Mouse (Mus musculus) kidney, postnatal 0 days (tissue): Measurements from ENCODE around the gene Clint1. TPM values are rescaled to one million over a fixed set of nuclear protein-coding genes. Genes with fewer than 3 reads are reported as not detected.

ENCODE experiments used
- ATAC-seq: fragments of 200-750 bp; cut with Nextera tagmentation; replicated peaks from 2 replicates; pipeline ENCODE4 v1.8.0; 2017; ENCODE audit warnings: low read depth, moderate number of reproducible peaks, moderate TSS enrichment, moderate library complexity; ENCODE audit not compliant: low FRiP score
- DNase-seq: peaks from one replicate; pipeline ENCODE4 v3.0.0-alpha.2; 2016; ENCODE audit warnings: low spot score
- H3K27ac ChIP-seq: fragments of 300-500 bp; sonication (generic); 2 replicates; pipeline ENCODE4 v1.5.1; 2014; ENCODE audit warnings: mild to moderate bottlenecking
- H3K27me3 ChIP-seq: fragments of 300-500 bp; sonication (generic); 2 replicates; pipeline ENCODE4 v1.6.1; 2014; ENCODE audit warnings: low read length, mixed read lengths; ENCODE audit not compliant: insufficient read depth
- H3K36me3 ChIP-seq: fragments of 300-500 bp; sonication (generic); 2 replicates; pipeline ENCODE4 v1.6.1; 2014; ENCODE audit warnings: low read length, mixed read lengths; ENCODE audit not compliant: insufficient read depth
- H3K4me1 ChIP-seq: fragments of 300-500 bp; sonication (generic); replicated peaks from 2 replicates; pipeline ENCODE4 v1.6.1; 2014; ENCODE audit warnings: antibody characterized with exemption, low read length, mixed read lengths; ENCODE audit not compliant: insufficient read depth
- H3K4me2 ChIP-seq: fragments of 300-500 bp; sonication (generic); 2 replicates; pipeline ENCODE4 v1.6.1; 2014; ENCODE audit warnings: mild to moderate bottlenecking, low read length, moderate library complexity, mixed read lengths
- H3K4me3 ChIP-seq: fragments of 300-500 bp; sonication (generic); replicated peaks from 2 replicates; pipeline ENCODE4 v1.5.1; 2014; ENCODE audit warnings: low read depth, low read length
- H3K9ac ChIP-seq: fragments of 300-500 bp; sonication (generic); 2 replicates; pipeline ENCODE4 v1.6.1; 2014; ENCODE audit warnings: low read depth, low read length
- H3K9me3 ChIP-seq: fragments of 300-500 bp; sonication (generic); replicated peaks from 2 replicates; pipeline ENCODE4 v1.6.1; 2016; ENCODE audit warnings: low read length, inconsistent platforms, mixed read lengths
- CTCF ChIP-seq: IDR thresholded peaks from 2 replicates; pipeline ENCODE4 v1.5.1; 2016; ENCODE audit warnings: antibody characterized with exemption, low read depth, mild to moderate bottlenecking, moderate library complexity
- WGBS: fragments of 180-500 bp; shearing (Covaris S2); extraction: QIAGEN DNeasy Blood & Tissue Kit; methylation state at CpG from one replicate; pipeline ENCODE4 v1.1.7; 2014; 5-methylcytosine and 5-hydroxymethylcytosine counted together
- polyA plus RNA-seq: library from polyadenylated mRNA; unstranded; fragments of >200 nt; fragmentation: Nextera tagmentation; extraction: Ambion mirVana; gene quantifications from 2 replicates; pipeline ENCODE4 v1.2.1, GENCODE M21; 2015

Gene Clint1
- polyA plus RNA-seq, 1 experiment from 2014 or later, result 88.4 TPM

DNA sequence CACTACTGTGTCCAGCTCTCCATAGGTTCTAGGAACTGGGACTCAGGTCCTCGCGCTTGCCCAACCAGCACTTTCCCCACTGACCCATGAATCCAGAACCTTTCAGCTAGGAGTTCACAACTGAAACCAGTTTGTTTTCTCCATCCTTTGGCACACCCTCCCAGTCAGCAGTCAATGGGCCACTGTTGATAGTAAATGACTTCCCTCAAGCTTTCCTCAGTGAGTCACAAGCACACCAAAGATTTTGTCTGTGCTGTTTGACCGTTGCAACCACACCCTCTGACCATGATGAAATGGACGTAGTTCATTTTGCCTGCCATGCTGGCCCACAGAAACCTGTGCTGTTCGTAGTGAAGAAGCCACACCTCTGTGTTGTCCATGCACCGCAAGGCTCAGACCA is 30.9 kb upstream of the Clint1 start:
- no peak overlapping the region for H3K4me3 ChIP-seq
- TF ChIP-seq CTCF, result no peak
- no peaks in the 10 kb centered on the region for H3K4me1 ChIP-seq
- no peaks in the 10 kb centered on the region for H3K27me3 ChIP-seq
- H3K27ac ChIP-seq, result no peak overlapping the region
- ATAC-seq, result no peak
- no peaks in the 10 kb centered on the region for H3K36me3 ChIP-seq
- H3K9ac ChIP-seq, result no peak overlapping the region
- DNase-seq, result no peak
- 86% methylated on average over 6 of the region's 6 CpGs for WGBS
- H3K9me3 ChIP-seq, result no peaks in the 10 kb centered on the region
- H3K4me2 ChIP-seq, result no peak overlapping the region

GRCm38 (mm10) chr11:45830112-45830511 is 21.7 kb upstream of the Clint1 start:
- Histone ChIP-seq H3K27ac (no peak overlapping the region), H3K4me2 (no peak overlapping the region), H3K4me3 (no peak overlapping the region), H3K9ac (no peak overlapping the region), H3K27me3 (no peaks in the 10 kb centered on the region), H3K36me3 (no peaks in the 10 kb centered on the region), H3K9me3 (no peaks in the 10 kb centered on the region), H3K4me1 (0 out of 2 replicates have a peak, but pooled peaks cover 8% of the 10 kb centered on the region)
- DNase-seq (no peak), ATAC-seq (no peak)
- no peak for TF ChIP-seq CTCF

GRCm38 (mm10) chr11:45830743-45831310 is 21.0 kb upstream of the Clint1 start:
- Histone ChIP-seq H3K4me3 (no peak overlapping the region), H3K27ac (no peak overlapping the region), H3K9me3 (no peaks in the 10 kb centered on the region), H3K27me3 (no peaks in the 10 kb centered on the region), H3K4me1 (0 out of 2 replicates have a peak, but pooled peaks cover 8% of the 10 kb centered on the region), H3K9ac (no peak overlapping the region), H3K4me2 (no peak overlapping the region), H3K36me3 (no peaks in the 10 kb centered on the region)
- no peak for ATAC-seq
- DNase-seq, result peak; percentile 54
- WGBS, result 59% methylated on average over 9 of the region's 9 CpGs
- no peak for TF ChIP-seq CTCF

GRCm38 (mm10) chr11:45831476-45832143 is 20.2 kb upstream of the Clint1 start:
- Histone ChIP-seq H3K36me3 (no peaks in the 10 kb centered on the region), H3K4me3 (no peak overlapping the region), H3K4me1 (0 out of 2 replicates have a peak, but pooled peaks cover 8% of the 10 kb centered on the region), H3K27me3 (no peaks in the 10 kb centered on the region), H3K4me2 (no peak overlapping the region), H3K9me3 (no peaks in the 10 kb centered on the region), H3K27ac (no peak overlapping the region), H3K9ac (no peak overlapping the region)
- no peak for ATAC-seq
- DNase-seq, result no peak
- WGBS, result 71% methylated on average over 15 of the region's 15 CpGs
- no peak for TF ChIP-seq CTCF

DNA sequence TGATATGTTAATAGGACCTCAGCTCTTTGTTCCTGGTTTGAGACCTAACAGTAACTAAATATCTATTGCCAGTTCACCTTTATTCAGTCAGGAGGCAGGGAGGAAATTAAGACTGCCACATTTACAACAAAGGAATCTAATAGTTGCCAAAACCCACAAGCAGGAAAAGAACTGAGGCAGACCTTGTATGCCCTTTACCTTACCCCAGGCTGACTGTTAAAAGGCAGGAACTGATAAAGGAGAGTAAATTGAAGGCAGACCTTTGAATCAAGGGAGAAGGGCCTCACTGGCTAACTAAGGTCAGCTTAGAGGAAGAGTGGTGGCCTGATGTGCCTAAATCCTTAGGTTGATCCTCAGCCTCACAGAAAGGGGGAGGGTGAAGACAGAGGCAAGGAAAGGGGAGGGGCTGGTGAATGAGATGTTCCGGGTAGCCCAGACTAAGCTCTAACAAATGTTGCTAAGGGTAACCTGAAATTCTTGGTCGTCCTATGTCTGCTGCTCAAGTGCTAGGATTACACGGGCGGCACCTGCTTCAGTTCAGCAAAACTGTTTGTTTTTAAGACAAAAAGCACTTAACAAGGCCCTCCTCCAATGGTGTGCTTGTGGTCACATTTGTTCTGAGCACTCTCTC is 16.1 kb upstream of the Clint1 start:
- Histone ChIP-seq H3K4me1 (0 out of 2 replicates have a peak, but pooled peaks cover 8% of the 10 kb centered on the region), H3K27me3 (no peaks in the 10 kb centered on the region), H3K9ac (no peak overlapping the region), H3K9me3 (no peaks in the 10 kb centered on the region), H3K4me3 (no peak overlapping the region), H3K27ac (no peak overlapping the region), H3K36me3 (no peaks in the 10 kb centered on the region), H3K4me2 (no peak overlapping the region)
- TF ChIP-seq CTCF, result no peak
- DNase-seq (no peak), ATAC-seq (no peak)
- WGBS, result 26% methylated on average over 4 of the region's 4 CpGs

- no peak for DNase-seq
- TF ChIP-seq CTCF, result no peak
Observed at GRCm38 (mm10) chr11:45837257-45837817, 14.5 kb upstream of the Clint1 start.

More at GRCm38 (mm10) chr11:45837257-45837817, 14.5 kb upstream of the Clint1 start:
- Histone ChIP-seq H3K4me1 (no peaks in the 10 kb centered on the region), H3K27me3 (no peaks in the 10 kb centered on the region), H3K36me3 (no peaks in the 10 kb centered on the region), H3K9me3 (no peaks in the 10 kb centered on the region), H3K9ac (no peak overlapping the region), H3K27ac (peak overlapping the region; percentile 74), H3K4me2 (no peak overlapping the region), H3K4me3 (no peak overlapping the region)
- ATAC-seq, result 0 out of 2 replicates have a peak, but pooled peaks have one; percentile 46
- 69% methylated on average over 5 of the region's 5 CpGs for WGBS
